Mouse (Mus musculus): ENCODE data around the gene Pex19. TPM values are rescaled to one million over a fixed set of nuclear protein-coding genes. Genes with fewer than 3 reads are reported as not detected.

The Pex19 gene
- polyA plus RNA-seq, 1 experiment, result 106 TPM

DNA sequence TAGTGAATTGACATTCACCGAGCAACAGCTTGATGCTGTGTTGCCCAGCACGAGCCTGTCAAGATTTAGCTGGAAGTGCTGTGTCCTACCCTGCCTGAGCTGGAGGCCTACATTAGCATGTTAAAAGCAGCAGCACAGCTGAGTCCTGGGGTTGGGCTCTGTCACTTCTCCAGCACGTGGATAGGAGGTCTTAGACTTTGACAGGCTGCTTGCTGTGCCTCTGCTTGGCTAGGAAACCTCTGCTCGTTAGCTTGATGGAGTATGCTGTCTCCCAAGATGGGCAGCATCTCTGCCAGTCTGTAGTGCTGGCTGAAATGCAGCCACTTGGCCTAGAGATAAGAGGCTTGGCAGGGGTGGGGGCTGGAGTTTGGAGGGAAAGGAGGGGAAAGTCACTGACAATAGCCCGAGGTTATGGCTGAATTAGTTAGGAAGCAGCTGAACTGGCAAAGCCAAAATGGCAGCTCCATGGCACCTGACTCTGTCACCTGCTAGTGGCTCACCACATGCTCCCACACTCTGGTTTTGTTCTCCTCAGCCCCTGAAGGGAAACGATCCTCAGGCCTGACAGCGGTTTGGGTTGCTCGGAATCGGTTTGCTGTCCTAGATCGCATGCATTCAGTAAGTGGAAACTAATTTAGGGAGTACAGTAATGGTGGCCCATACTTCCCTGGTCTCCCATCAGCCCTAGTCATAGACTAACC lies 18.6 kb upstream of the Pex19 start:
- peak; percentile 64 for DNase-seq (ENCODE audit: low read depth)
- no peak for TF ChIP-seq CTCF (IDR thresholded peaks at IDR 0.05; ENCODE audit: borderline replicate concordance, extremely low read depth, insufficient read depth, insufficient read length)

DNA sequence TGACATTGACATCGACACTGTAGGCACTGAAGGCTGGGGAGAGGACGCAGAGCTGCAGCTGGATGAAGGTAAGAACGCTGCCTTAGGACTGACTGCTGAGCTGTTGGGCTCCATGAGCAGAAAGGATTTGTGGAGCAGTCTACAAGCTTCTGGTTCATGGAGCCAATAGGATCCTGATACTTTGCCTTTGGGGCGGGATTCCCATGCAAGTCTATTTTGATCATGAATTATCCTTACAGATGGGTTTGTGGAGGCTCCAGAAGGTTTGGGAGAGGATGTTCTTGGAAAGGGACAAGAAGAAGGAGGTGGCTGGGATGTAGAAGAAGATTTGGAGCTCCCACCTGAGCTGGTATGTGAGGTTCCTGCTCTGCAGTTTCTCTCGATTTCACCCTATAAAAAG lies 9.6 kb upstream of the Pex19 start:
- no peak for DNase-seq (ENCODE audit: low read depth)
- TF ChIP-seq CTCF (IDR thresholded peaks at IDR 0.05; ENCODE audit: borderline replicate concordance, extremely low read depth, insufficient read depth, insufficient read length) (no peak), POLR2A (IDR thresholded peaks at IDR 0.05; ENCODE audit: borderline replicate concordance, extremely low read depth, insufficient read depth, insufficient read length, poor library complexity, severe bottlenecking) (no peak)

GRCm38 (mm10) chr1:172119100-172119499 lies 7.5 kb upstream of the Pex19 start:
- TF ChIP-seq POLR2A (IDR thresholded peaks at IDR 0.05; ENCODE audit: borderline replicate concordance, extremely low read depth, insufficient read depth, insufficient read length, poor library complexity, severe bottlenecking) (no peak), CTCF (IDR thresholded peaks at IDR 0.05; ENCODE audit: borderline replicate concordance, extremely low read depth, insufficient read depth, insufficient read length) (no peak)

GRCm38 (mm10) chr1:172119720-172120119 lies 6.8 kb upstream of the Pex19 start:
- TF ChIP-seq CTCF (IDR thresholded peaks at IDR 0.05; ENCODE audit: borderline replicate concordance, extremely low read depth, insufficient read depth, insufficient read length) (peak; percentile 76; the same call in 1 of the 2 replicates), POLR2A (IDR thresholded peaks at IDR 0.05; ENCODE audit: borderline replicate concordance, extremely low read depth, insufficient read depth, insufficient read length, poor library complexity, severe bottlenecking) (no peak)

More at GRCm38 (mm10) chr1:172119100-172119499, 7.5 kb upstream of the Pex19 start:
- DNase-seq (ENCODE audit: low read depth), result no peak

DNA sequence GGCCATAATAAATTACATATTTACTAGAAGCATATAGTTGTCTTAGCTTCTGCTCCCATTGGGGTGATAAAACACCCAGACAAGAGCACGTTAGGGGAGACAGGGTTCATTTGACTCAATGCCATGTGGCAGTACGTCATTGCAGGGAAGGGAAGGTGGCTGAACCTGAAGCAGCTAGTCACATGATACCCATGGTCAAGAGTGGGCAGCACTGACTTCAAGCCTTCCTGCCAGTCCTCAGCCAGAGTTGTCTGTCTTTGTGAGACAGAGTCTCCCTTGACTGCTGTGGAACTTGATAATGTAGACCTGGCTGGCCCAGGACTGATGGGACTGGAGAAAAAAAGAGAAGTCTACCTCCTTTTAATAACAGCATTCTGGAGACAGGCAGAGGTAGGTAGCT lies 3.9 kb upstream of the Pex19 start:
- DNase-seq (ENCODE audit: low read depth), result no peak
- TF ChIP-seq POLR2A (IDR thresholded peaks at IDR 0.05; ENCODE audit: borderline replicate concordance, extremely low read depth, insufficient read depth, insufficient read length, poor library complexity, severe bottlenecking) (no peak), CTCF (IDR thresholded peaks at IDR 0.05; ENCODE audit: borderline replicate concordance, extremely low read depth, insufficient read depth, insufficient read length) (no peak)

More at GRCm38 (mm10) chr1:172119720-172120119, 6.8 kb upstream of the Pex19 start:
- DNase-seq (ENCODE audit: low read depth), result peak; percentile 90

GRCm38 (mm10) chr1:172124572-172124971 lies 2.0 kb upstream of the Pex19 start:
- no peak for DNase-seq (ENCODE audit: low read depth)
- no peak for TF ChIP-seq CTCF (IDR thresholded peaks at IDR 0.05; ENCODE audit: borderline replicate concordance, extremely low read depth, insufficient read depth, insufficient read length)
- TF ChIP-seq POLR2A (IDR thresholded peaks at IDR 0.05; ENCODE audit: borderline replicate concordance, extremely low read depth, insufficient read depth, insufficient read length, poor library complexity, severe bottlenecking), result no peak

- DNase-seq (ENCODE audit: low read depth), result no peak
- TF ChIP-seq CTCF (IDR thresholded peaks at IDR 0.05; ENCODE audit: borderline replicate concordance, extremely low read depth, insufficient read depth, insufficient read length) (no peak), POLR2A (IDR thresholded peaks at IDR 0.05; ENCODE audit: borderline replicate concordance, extremely low read depth, insufficient read depth, insufficient read length, poor library complexity, severe bottlenecking) (no peak)
Measured at GRCm38 (mm10) chr1:172127487-172127886, 932 bp downstream of the Pex19 start.

GRCm38 (mm10) chr1:172128563-172128962 lies 2.0 kb downstream of the Pex19 start:
- DNase-seq (ENCODE audit: low read depth), result no peak
- no peak for TF ChIP-seq POLR2A (IDR thresholded peaks at IDR 0.05; ENCODE audit: borderline replicate concordance, extremely low read depth, insufficient read depth, insufficient read length, poor library complexity, severe bottlenecking)
- TF ChIP-seq CTCF (IDR thresholded peaks at IDR 0.05; ENCODE audit: borderline replicate concordance, extremely low read depth, insufficient read depth, insufficient read length), result no peak

- DNase-seq (ENCODE audit: low read depth), result peak; percentile 36
- no peak for TF ChIP-seq POLR2A (IDR thresholded peaks at IDR 0.05; ENCODE audit: borderline replicate concordance, extremely low read depth, insufficient read depth, insufficient read length, poor library complexity, severe bottlenecking)
- TF ChIP-seq CTCF (IDR thresholded peaks at IDR 0.05; ENCODE audit: borderline replicate concordance, extremely low read depth, insufficient read depth, insufficient read length), result peak; percentile 52; the same call in 1 of the 2 replicates
Measured at GRCm38 (mm10) chr1:172129108-172129507, 2.6 kb downstream of the Pex19 start.

GRCm38 (mm10) chr1:172129780-172130179 lies 3.2 kb downstream of the Pex19 start:
- DNase-seq (ENCODE audit: low read depth), result no peak
- TF ChIP-seq POLR2A (IDR thresholded peaks at IDR 0.05; ENCODE audit: borderline replicate concordance, extremely low read depth, insufficient read depth, insufficient read length, poor library complexity, severe bottlenecking), result no peak
- TF ChIP-seq CTCF (IDR thresholded peaks at IDR 0.05; ENCODE audit: borderline replicate concordance, extremely low read depth, insufficient read depth, insufficient read length), result no peak

- DNase-seq (ENCODE audit: low read depth), result peak; percentile 22
- TF ChIP-seq CTCF (IDR thresholded peaks at IDR 0.05; ENCODE audit: borderline replicate concordance, extremely low read depth, insufficient read depth, insufficient read length), result no peak
- TF ChIP-seq POLR2A (IDR thresholded peaks at IDR 0.05; ENCODE audit: borderline replicate concordance, extremely low read depth, insufficient read depth, insufficient read length, poor library complexity, severe bottlenecking), result no peak
Measured at GRCm38 (mm10) chr1:172132319-172132718, 5.8 kb downstream of the Pex19 start.

DNA sequence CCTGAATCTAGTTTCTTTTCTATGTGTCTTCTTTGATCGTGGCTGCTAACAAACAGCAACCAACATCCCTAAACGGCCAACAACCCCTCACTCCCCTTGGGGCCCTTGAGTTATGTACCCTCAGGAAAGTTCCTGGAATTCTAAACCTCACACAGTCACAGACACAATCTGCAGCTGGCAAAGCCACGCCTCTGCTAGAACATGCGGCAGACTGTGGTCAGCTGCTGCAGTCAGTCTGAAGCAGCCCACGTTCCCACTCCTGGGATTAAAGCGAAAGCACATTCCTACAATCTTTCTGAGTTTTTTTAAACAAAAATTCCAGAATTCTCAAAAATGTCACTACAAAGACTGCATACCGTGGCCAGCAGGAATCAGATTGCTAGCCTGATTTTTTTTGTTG lies 7.0 kb downstream of the Pex19 start:
- no peak for DNase-seq (ENCODE audit: low read depth)
- TF ChIP-seq CTCF (IDR thresholded peaks at IDR 0.05; ENCODE audit: borderline replicate concordance, extremely low read depth, insufficient read depth, insufficient read length), result no peak
- TF ChIP-seq POLR2A (IDR thresholded peaks at IDR 0.05; ENCODE audit: borderline replicate concordance, extremely low read depth, insufficient read depth, insufficient read length, poor library complexity, severe bottlenecking), result no peak
